Mouse (Mus musculus): Measurements from ENCODE around the gene Akap2. TPM values are rescaled to one million over a fixed set of nuclear protein-coding genes. Genes with fewer than 3 reads are reported as not detected.

Akap2 gene
- polyA plus RNA-seq (2016; fragmentation: Nextera tagmentation; extraction: Ambion mirVana) = 19.6 and 21.3 TPM in 2 replicates

- no peak within 1 kb of the TSS for H3K4me2 ChIP-seq (replicated peaks)
- no peak for ATAC-seq (ENCODE audit: low FRiP score, low read depth)
- H3K27me3 ChIP-seq = no peaks in the 10 kb centered on the region
- no peak within 1 kb of the TSS for H3K4me3 ChIP-seq
- H3K27ac ChIP-seq (replicated peaks) = no peak within 1 kb of the TSS
- H3K4me1 ChIP-seq = peaks cover 8% of the 10 kb centered on the region; the same call in 1 of the 2 replicates
- WGBS = 85% methylated on average over 9 of the region's 9 CpGs
- H3K36me3 ChIP-seq = no peaks in the 10 kb centered on the region
- H3K9me3 ChIP-seq = no peaks in the 10 kb centered on the region
- H3K9ac ChIP-seq (replicated peaks) = no peak within 1 kb of the TSS
These were observed at the start of gene Akap2 for GRCm38 (mm10) chr4:57717354-57717753. Gene Akap2, plus strand, starts transcription at chr4:57717657.

- ATAC-seq (ENCODE audit: low FRiP score, low read depth) = no peak
- no peak overlapping the region for H3K9ac ChIP-seq (replicated peaks)
- no peaks in the 10 kb centered on the region for H3K9me3 ChIP-seq
- H3K4me1 ChIP-seq = 0 out of 2 replicates have a peak, but pooled peaks cover 9% of the 10 kb centered on the region
- H3K4me2 ChIP-seq (replicated peaks) = no peak overlapping the region
- H3K4me3 ChIP-seq = no peak overlapping the region
- peaks cover 15% of the 10 kb centered on the region; the same call in 1 of the 2 replicates for H3K27me3 ChIP-seq
- H3K27ac ChIP-seq (replicated peaks) = no peak overlapping the region
- 72% methylated on average over 7 of the region's 7 CpGs for WGBS
- no peaks in the 10 kb centered on the region for H3K36me3 ChIP-seq
These were observed 46.5 kb upstream of the Akap2 start for GRCm38 (mm10) chr4:57670813-57671469.

GRCm38 (mm10) chr4:57672541-57672940, 44.9 kb upstream of the Akap2 start:
- 73% methylated on average over 4 of the region's 4 CpGs for WGBS
- Histone ChIP-seq H3K4me3 (no peak overlapping the region), H3K4me2 (replicated peaks) (no peak overlapping the region)

GRCm38 (mm10) chr4:57672996-57673906, 44.2 kb upstream of the Akap2 start:
- Histone ChIP-seq H3K36me3 (no peaks in the 10 kb centered on the region), H3K4me1 (0 out of 2 replicates have a peak, but pooled peaks cover 9% of the 10 kb centered on the region), H3K4me2 (replicated peaks) (peak overlapping the region; percentile 52), H3K9me3 (no peaks in the 10 kb centered on the region), H3K27me3 (peaks cover 15% of the 10 kb centered on the region; the same call in 1 of the 2 replicates), H3K27ac (replicated peaks) (no peak overlapping the region), H3K9ac (replicated peaks) (peak overlapping the region; percentile 44; the same call in 1 of the 2 replicates), H3K4me3 (peak overlapping the region; percentile 23; the same call in 1 of the 2 replicates)
- WGBS = 17% methylated on average over 12 of the region's 12 CpGs
- ATAC-seq (ENCODE audit: low FRiP score, low read depth) = peak; percentile 63

More at GRCm38 (mm10) chr4:57672541-57672940, 44.9 kb upstream of the Akap2 start:
- Histone ChIP-seq H3K9ac (replicated peaks) (no peak overlapping the region), H3K27me3 (peaks cover 15% of the 10 kb centered on the region; the same call in 1 of the 2 replicates), H3K36me3 (no peaks in the 10 kb centered on the region), H3K4me1 (0 out of 2 replicates have a peak, but pooled peaks cover 9% of the 10 kb centered on the region), H3K9me3 (no peaks in the 10 kb centered on the region), H3K27ac (replicated peaks) (no peak overlapping the region)
- no peak for ATAC-seq (ENCODE audit: low FRiP score, low read depth)

GRCm38 (mm10) chr4:57674351-57674750, 43.1 kb upstream of the Akap2 start:
- 74% methylated on average over 7 of the region's 7 CpGs for WGBS

GRCm38 (mm10) chr4:57675387-57675786, 42.1 kb upstream of the Akap2 start:
- WGBS = 4% methylated on average over 13 of the region's 13 CpGs
- no peak overlapping the region for H3K9ac ChIP-seq (replicated peaks)
- H3K4me2 ChIP-seq (replicated peaks) = peak overlapping the region; percentile 46

More at GRCm38 (mm10) chr4:57674351-57674750, 43.1 kb upstream of the Akap2 start:
- 0 out of 2 replicates have a peak, but pooled peaks cover 9% of the 10 kb centered on the region for H3K4me1 ChIP-seq
- H3K4me3 ChIP-seq = no peak overlapping the region
- H3K4me2 ChIP-seq (replicated peaks) = no peak overlapping the region
- H3K27ac ChIP-seq (replicated peaks) = no peak overlapping the region
- H3K27me3 ChIP-seq = peaks cover 15% of the 10 kb centered on the region; the same call in 1 of the 2 replicates
- H3K36me3 ChIP-seq = no peaks in the 10 kb centered on the region
- H3K9ac ChIP-seq (replicated peaks) = no peak overlapping the region
- no peaks in the 10 kb centered on the region for H3K9me3 ChIP-seq
- ATAC-seq (ENCODE audit: low FRiP score, low read depth) = no peak

GRCm38 (mm10) chr4:57677916-57678315, 39.5 kb upstream of the Akap2 start:
- no peak overlapping the region for H3K27ac ChIP-seq (replicated peaks)
- no peak overlapping the region for H3K9ac ChIP-seq (replicated peaks)
- no peak overlapping the region for H3K4me3 ChIP-seq
- H3K36me3 ChIP-seq = no peaks in the 10 kb centered on the region
- H3K4me1 ChIP-seq = peaks cover 9% of the 10 kb centered on the region; the same call in 1 of the 2 replicates
- no peak overlapping the region for H3K4me2 ChIP-seq (replicated peaks)
- H3K9me3 ChIP-seq = no peaks in the 10 kb centered on the region
- H3K27me3 ChIP-seq = peaks cover 15% of the 10 kb centered on the region; the same call in 1 of the 2 replicates
- no peak for ATAC-seq (ENCODE audit: low FRiP score, low read depth)
- WGBS = 88% methylated on average over 12 of the region's 12 CpGs

More at GRCm38 (mm10) chr4:57675387-57675786, 42.1 kb upstream of the Akap2 start:
- no peak overlapping the region for H3K27ac ChIP-seq (replicated peaks)
- H3K9me3 ChIP-seq = no peaks in the 10 kb centered on the region
- ATAC-seq (ENCODE audit: low FRiP score, low read depth) = peak; percentile 45
- H3K4me3 ChIP-seq = no peak overlapping the region
- no peaks in the 10 kb centered on the region for H3K36me3 ChIP-seq
- peaks cover 15% of the 10 kb centered on the region; the same call in 1 of the 2 replicates for H3K27me3 ChIP-seq
- H3K4me1 ChIP-seq = peaks cover 9% of the 10 kb centered on the region; the same call in 1 of the 2 replicates

- Histone ChIP-seq H3K4me3 (no peak overlapping the region), H3K9me3 (no peaks in the 10 kb centered on the region), H3K9ac (replicated peaks) (no peak overlapping the region), H3K27me3 (peaks cover 13% of the 10 kb centered on the region; the same call in 1 of the 2 replicates), H3K4me1 (peaks cover 6% of the 10 kb centered on the region; the same call in 1 of the 2 replicates), H3K4me2 (replicated peaks) (no peak overlapping the region), H3K36me3 (no peaks in the 10 kb centered on the region), H3K27ac (replicated peaks) (no peak overlapping the region)
- ATAC-seq (ENCODE audit: low FRiP score, low read depth) = no peak
- 81% methylated on average over 9 of the region's 9 CpGs for WGBS
These were observed 38.4 kb upstream of the Akap2 start for GRCm38 (mm10) chr4:57678991-57679457.

GRCm38 (mm10) chr4:57680186-57680585, 37.3 kb upstream of the Akap2 start:
- peaks cover 4% of the 10 kb centered on the region; the same call in 1 of the 2 replicates for H3K4me1 ChIP-seq
- no peak overlapping the region for H3K4me2 ChIP-seq (replicated peaks)
- ATAC-seq (ENCODE audit: low FRiP score, low read depth) = no peak
- no peak overlapping the region for H3K27ac ChIP-seq (replicated peaks)
- H3K9me3 ChIP-seq = no peaks in the 10 kb centered on the region
- no peak overlapping the region for H3K9ac ChIP-seq (replicated peaks)
- no peak overlapping the region for H3K4me3 ChIP-seq
- 0 out of 2 replicates have a peak, but pooled peaks cover 4% of the 10 kb centered on the region for H3K27me3 ChIP-seq
- WGBS = 62% methylated on average over 12 of the region's 12 CpGs
- no peaks in the 10 kb centered on the region for H3K36me3 ChIP-seq

GRCm38 (mm10) chr4:57681511-57681910, 35.9 kb upstream of the Akap2 start:
- 62% methylated on average over 12 of the region's 12 CpGs for WGBS

GRCm38 (mm10) chr4:57682341-57682740, 35.1 kb upstream of the Akap2 start:
- H3K4me3 ChIP-seq = no peak overlapping the region
- ATAC-seq (ENCODE audit: low FRiP score, low read depth) = no peak
- WGBS = 95% methylated on average over 2 of the region's 2 CpGs

More at GRCm38 (mm10) chr4:57681511-57681910, 35.9 kb upstream of the Akap2 start:
- no peaks in the 10 kb centered on the region for H3K9me3 ChIP-seq
- no peak overlapping the region for H3K27ac ChIP-seq (replicated peaks)
- no peak overlapping the region for H3K4me3 ChIP-seq
- H3K9ac ChIP-seq (replicated peaks) = no peak overlapping the region
- no peak for ATAC-seq (ENCODE audit: low FRiP score, low read depth)
- no peaks in the 10 kb centered on the region; the same call in 1 of the 2 replicates for H3K4me1 ChIP-seq
- no peak overlapping the region for H3K4me2 ChIP-seq (replicated peaks)
- no peaks in the 10 kb centered on the region for H3K36me3 ChIP-seq
- H3K27me3 ChIP-seq = 0 out of 2 replicates have a peak, but pooled peaks cover 4% of the 10 kb centered on the region

More at GRCm38 (mm10) chr4:57682341-57682740, 35.1 kb upstream of the Akap2 start:
- H3K27me3 ChIP-seq = peaks cover 4% of the 10 kb centered on the region; the same call in 1 of the 2 replicates
- no peak overlapping the region for H3K4me2 ChIP-seq (replicated peaks)
- H3K4me1 ChIP-seq = no peaks in the 10 kb centered on the region; the same call in 1 of the 2 replicates
- H3K27ac ChIP-seq (replicated peaks) = no peak overlapping the region
- no peak overlapping the region for H3K9ac ChIP-seq (replicated peaks)
- no peaks in the 10 kb centered on the region for H3K36me3 ChIP-seq
- no peaks in the 10 kb centered on the region for H3K9me3 ChIP-seq
